Mouse (Mus musculus) testis, adult 2 months (tissue): Measurements from ENCODE around the gene Pgm5.

Experiments used
- CTCF ChIP-seq: fragments of 200-500 bp; IDR thresholded peaks from 2 replicates; pipeline ENCODE4 v1.5.1; 2012; ENCODE audit warnings: low read depth, mild to moderate bottlenecking, inconsistent platforms, low read length, moderate library complexity; ENCODE audit not compliant: control insufficient read depth, insufficient read depth, insufficient replicate concordance
- POLR2A ChIP-seq: fragments of 200-500 bp; IDR thresholded peaks from 2 replicates; pipeline ENCODE4 v1.6.1; 2012; ENCODE audit warnings: low read depth, mild to moderate bottlenecking, inconsistent platforms, low read length, moderate library complexity; ENCODE audit not compliant: control insufficient read depth

GRCm38 (mm10) chr19:24746266-24746875, 115.3 kb downstream of the Pgm5 start:
- TF ChIP-seq CTCF (no peak), POLR2A (no peak)
